Mouse (Mus musculus): ENCODE measurements around the gene Gimap8.

DNA sequence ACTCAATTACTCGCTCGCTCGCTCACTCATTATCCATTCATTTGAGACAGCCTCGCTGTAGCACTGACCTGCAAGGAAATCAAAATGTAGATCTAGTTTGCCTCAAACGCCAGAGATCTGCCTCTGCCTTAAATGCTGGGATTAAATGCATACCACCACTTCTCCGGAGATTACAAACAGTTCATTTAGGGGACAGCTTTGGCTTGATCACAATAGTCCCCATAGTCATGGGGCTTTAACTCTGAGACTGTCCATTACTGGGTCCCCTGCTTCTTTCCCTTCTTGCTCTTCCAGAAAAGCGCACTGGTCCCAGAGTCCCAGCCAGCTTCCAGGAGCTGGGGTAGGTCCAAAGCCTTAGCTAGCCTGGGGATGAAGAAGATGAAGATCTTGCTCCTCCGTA lies 20.6 kb upstream of the Gimap8 start, which contains the start of gene AI854703:
- TF ChIP-seq CTCF (IDR thresholded peaks at IDR 0.05; ENCODE audit: extremely low read depth, insufficient read depth, low read length) (no peak), POLR2A (IDR thresholded peaks at IDR 0.05; ENCODE audit: extremely low read depth, insufficient read depth, low read length) (no peak)
